Mouse (Mus musculus): ENCODE measurements around the gene Chrd.

Gene Chrd

DNA sequence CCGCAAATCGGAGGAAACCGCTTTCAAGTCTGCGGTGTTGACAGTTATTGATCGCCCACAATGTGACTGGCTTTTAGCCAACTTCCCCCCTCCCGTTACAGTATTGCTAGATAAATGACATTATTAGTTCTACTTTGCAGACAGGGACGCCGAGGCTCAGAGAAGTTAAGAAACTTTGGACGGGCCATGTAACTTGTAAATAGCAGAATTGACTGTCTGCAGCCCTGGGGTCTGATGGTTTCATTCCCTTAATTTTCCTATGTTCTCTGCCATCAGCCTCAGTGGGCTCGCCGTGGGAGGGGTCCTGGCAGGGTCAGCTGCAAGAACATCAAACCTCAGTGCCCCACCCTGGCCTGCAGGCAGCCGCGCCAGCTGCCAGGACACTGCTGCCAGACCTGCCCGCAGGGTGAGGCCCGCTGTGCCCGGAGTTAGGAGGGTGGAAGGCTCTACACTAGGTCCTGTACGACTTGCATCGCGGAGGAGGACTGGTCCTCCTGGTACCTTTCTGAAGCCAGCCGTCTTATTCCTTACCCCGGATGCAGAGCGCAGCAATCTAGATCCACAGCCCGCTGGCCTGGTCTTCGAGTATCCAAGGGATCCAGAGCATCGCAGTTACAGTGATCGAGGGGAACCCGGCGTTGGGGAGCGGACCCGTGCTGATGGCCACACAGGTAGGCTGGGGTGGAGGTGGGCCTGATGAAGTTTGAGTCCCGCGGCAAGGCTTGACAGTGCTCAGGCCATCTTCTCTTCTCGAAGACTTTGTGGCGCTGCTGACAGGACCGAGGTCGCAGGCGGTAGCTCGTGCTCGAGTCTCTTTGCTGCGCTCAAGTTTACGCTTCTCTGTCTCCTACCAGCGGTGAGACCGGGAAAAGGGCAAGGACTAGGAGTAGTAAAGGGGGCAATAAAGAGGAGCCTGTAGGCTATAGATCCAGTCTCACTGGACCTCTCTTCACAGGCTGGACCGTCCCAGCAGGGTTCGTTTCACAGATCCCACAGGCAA is 1.1 kb downstream of the Chrd start, which contains the start of gene Thpo:
Thpo (minus strand) TSS at position 781 of the 1,000 bp plus-strand sequence.
- no peak for DNase-seq (ENCODE audit: low read depth, low spot score)

DNA sequence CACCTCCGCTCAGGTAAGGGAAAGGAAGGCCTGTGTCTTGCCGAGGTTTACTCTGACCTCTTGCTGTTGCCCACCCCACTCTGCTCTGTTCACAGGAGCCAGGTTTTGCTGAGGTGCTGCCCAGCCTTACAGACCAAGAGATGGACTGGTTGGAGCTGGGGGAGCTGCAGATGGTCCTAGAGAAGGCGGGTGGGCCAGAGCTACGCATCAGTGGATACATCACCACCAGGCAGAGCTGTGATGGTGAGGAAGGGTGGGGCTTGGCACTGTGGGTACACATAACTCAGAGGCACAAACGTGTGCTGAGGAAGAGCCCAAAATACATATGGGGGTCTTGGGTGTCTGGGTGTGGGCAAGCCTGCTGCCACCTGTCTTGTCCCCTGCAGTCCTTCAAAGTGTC is 2.7 kb downstream of the Chrd start:
- no peak for DNase-seq (ENCODE audit: low read depth, low spot score)

DNA sequence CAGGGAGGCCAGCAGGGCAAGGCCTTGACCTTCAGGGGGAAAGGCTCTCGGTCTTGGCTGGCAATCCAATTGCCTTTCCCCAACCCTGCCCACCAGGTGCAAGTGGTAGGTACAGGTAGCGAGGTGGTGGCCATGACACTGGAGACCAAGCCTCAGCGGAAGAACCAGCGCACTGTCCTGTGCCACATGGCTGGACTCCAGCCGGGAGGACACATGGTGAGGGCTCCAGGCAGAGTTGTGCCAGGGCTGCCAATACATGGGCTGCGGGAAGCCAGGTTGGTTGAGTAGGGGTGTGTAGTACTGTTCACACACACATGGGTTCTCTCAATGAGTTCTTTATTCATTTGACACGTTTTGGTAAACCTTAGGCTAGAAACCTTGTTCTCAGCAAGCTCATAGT is 3.2 kb downstream of the Chrd start:
- no peak for DNase-seq (ENCODE audit: low read depth, low spot score)

GRCm38 (mm10) chr16:20736823-20737222 is 3.9 kb downstream of the Chrd start:
- no peak for DNase-seq (ENCODE audit: low read depth, low spot score)

DNA sequence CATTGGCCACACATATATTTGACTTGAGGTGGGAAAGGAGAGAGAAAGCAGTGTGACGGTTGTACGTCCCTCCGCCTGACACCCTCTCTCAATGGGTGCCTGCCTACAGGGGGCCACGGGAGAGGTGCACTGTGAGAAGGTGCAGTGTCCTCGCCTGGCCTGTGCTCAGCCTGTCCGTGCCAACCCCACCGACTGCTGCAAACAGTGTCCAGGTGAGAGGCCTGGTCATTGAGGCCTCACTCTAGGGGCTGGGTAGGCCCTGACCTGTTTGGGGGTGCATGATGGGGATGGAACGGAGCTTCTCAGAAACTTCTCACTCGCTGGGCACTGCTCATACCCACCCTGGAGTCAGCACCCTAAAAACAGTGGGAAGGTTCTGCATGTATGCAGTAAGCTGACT is 6.9 kb downstream of the Chrd start:
- no peak for DNase-seq (ENCODE audit: low read depth, low spot score)

DNA sequence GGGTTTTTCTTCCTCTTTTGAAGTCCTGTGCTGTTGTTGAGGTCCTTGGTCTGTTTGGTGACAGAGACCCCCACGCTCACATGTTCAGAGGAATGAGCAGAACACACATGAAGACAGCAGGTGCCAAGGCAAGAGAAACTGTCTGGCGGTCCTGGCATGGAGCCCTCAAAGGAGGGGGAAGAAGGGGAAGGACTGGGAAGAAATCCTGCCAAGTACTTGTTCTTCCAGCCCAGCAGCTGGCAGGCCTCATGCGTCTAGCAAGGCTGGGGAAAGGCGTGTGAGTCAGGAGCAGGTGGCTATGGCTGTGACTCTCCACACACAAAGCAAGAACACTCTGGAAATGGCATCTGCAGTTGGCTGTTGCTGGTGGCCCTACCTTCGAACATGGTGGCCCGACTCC is 13.7 kb downstream of the Chrd start:
- DNase-seq (ENCODE audit: low read depth, low spot score), result no peak

DNA sequence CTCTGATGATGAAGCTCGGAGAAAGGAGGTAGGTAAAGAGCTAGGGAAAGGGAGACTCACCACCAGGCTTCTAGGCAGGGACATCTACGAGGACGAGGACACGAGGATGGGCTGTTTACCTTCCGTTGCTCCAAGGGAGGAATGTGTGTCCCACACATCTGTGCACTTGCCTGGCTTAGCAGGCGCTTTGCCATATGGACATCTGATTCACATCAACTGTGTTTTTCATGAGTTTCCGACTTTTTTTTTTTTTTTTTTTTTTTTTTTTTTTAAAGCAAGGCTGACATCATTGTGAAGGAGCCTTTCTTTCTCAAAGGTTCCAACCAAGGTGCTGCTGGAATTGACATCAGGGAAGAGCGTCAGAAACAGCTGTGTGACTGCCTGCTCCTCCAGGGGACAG is 17.6 kb downstream of the Chrd start:
- peak; percentile 59 for DNase-seq (ENCODE audit: low read depth, low spot score)

DNA sequence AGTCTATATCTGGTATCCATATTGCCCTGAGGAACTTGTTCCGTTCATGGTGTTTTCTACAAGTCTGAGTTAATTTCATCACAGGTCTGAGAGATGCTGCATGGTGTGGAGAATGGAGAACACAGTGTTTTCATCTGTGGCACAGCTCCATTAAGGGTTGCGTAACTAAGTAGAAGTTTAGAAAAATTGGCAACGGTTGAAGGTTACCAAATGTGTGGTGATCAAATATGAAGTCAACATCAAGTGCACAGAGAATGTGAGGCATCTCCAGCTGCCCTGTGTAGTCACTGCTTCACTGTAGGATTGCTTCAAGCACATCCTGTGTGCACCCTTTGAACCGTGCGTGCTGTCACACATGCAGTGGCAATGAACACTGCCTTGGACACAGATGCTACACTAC is 23.1 kb downstream of the Chrd start:
- DNase-seq (ENCODE audit: low read depth, low spot score), result peak; percentile 56

DNA sequence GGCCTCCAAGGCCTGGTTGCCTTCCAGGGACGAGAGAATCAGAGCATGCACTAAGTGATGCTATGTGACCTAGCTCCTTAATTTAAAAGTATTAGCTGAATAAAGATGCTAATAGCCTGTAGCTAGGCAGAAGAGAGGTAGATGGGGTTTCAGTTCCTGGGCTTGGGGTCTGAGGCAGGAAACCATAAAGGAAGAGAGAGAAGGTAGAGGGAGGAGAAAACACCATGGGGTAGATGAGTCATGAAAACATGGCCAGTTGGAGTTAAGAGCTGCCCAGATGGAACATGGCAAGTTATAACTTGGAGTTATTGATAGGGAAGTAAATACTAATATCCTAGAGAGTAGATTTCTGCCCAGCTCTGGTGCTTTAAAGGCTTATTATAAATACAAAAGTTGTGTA is 24.5 kb downstream of the Chrd start:
- no peak for DNase-seq (ENCODE audit: low read depth, low spot score)

DNA sequence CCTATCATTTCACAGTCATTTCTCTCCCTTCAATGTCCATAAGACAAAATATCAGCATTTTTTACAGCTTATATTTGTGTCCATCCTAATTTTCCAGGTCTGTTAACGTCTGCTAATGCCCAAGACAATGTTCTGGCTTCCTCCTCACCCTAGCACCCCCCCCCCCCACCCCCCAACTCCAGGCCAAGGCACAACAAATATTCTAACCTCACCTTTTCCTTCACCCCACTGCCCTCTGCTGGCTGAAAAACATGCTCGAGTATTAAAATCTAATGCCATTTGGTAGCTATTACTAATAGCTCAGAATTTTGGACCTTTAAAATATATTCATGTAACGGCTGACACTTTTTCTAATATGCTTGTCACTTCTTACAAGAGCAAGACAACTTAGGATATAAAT is 28.8 kb downstream of the Chrd start:
- peak; percentile 75 for DNase-seq (ENCODE audit: low read depth, low spot score)

- peak; percentile 75 for DNase-seq (ENCODE audit: low read depth, low spot score)
Observed at GRCm38 (mm10) chr16:20765244-20765643, 32.3 kb downstream of the Chrd start.

GRCm38 (mm10) chr16:20775021-20775420 is 42.1 kb downstream of the Chrd start:
- DNase-seq (ENCODE audit: low read depth, low spot score), result no peak

DNA sequence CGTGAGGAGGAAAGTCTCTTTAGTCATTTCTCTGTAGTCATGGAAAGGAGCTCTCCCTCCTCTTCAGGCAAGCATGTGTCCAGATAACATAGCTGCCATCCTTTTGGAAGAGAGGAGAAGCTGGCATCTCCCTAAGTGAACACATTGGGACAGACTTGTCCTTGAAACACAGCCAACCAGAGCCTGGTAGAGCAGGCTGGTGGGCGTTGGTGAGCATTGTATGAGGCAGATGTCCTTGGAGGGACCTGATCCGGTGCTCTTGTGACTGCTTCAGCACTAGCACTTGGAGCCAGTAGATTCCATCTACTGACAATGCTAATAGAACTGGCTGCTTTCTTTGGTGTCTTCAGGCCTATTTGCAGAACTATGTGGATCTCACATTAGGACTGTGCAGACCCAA is 46.9 kb downstream of the Chrd start:
- no peak for DNase-seq (ENCODE audit: low read depth, low spot score)

GRCm38 (mm10) chr16:20781101-20781630 is 48.2 kb downstream of the Chrd start:
- no peak for DNase-seq (ENCODE audit: low read depth, low spot score)

- DNase-seq (ENCODE audit: low read depth, low spot score), result no peak
Observed at GRCm38 (mm10) chr16:20783891-20784290, 51.0 kb downstream of the Chrd start.

DNA sequence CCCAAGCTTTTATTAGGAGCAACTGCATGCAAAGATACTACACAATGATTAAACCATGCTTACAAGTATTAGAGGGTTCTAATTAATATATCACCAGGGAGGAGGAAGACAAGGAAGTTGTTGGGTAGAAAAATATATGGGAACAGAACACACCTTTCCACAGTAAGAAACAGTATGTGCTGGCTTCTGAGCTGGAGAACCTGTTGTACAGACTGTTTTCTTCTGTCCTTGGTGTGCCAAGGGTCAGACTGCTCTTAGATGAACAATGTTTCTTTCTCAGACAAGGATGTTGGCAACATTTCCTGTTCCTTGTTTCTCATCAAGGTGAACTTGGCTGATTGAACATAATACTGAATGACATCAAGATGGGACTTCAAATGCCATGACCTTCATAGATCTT is 51.8 kb downstream of the Chrd start:
- no peak for DNase-seq (ENCODE audit: low read depth, low spot score)

DNA sequence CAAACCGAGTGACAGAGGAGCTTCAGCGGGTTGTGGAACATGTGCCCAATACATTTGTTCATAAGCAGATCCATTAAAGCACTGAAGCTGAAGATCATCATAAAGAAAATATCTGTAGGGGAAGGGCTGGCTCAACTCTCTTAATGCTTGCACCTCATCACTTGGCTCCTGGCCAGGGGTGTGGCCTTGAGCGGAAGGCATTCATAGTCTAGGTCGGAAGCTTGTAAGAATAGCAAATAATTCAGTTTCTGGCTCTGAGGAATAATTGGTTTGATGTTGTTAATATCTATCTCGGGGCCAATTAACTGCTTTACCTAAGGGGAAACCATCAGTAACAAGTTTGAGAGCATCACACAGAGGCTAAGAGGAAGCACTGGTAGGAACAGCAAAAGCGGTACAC is 53.6 kb downstream of the Chrd start:
- DNase-seq (ENCODE audit: low read depth, low spot score), result no peak

DNA sequence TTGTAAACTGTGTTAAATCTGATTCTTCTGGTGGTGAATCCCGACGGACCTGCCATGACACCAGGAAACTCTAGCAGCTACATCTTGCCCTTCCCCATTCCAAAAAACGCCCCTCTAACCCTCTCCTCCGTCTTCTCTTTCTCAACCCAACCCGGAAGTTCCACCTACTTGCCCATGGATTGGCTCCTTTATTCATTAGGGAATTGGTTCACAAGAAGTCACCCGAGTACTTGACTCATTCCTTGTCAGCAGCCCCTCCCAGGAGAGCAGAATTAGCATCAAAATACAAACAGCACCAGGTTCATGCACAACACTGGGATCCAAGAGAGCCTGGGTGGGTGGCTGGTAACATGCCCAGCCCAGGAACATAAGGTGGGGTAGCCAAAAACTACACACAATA is 58.9 kb downstream of the Chrd start:
- no peak for DNase-seq (ENCODE audit: low read depth, low spot score)

All from 3T3-L1 (cell line).